Mouse (Mus musculus) lung, adult 2 months (tissue): ENCODE data around the gene Ccsap.

Source experiments
- CTCF ChIP-seq: fragments of 200-500 bp; IDR thresholded peaks from 2 replicates; pipeline ENCODE4 v1.5.1; 2011; ENCODE audit warnings: mild to moderate bottlenecking, low read length, control low read depth; ENCODE audit not compliant: insufficient read depth
- POLR2A ChIP-seq: fragments of 200-500 bp; IDR thresholded peaks from 2 replicates; pipeline ENCODE4 v1.6.1; 2011; ENCODE audit warnings: low read depth, mild to moderate bottlenecking, control low read depth, low read length, borderline replicate concordance; ENCODE audit errors: extremely low read depth

- no peak for TF ChIP-seq CTCF
- TF ChIP-seq POLR2A = no peak
Observed at GRCm38 (mm10) chr8:123851590-123851989, 8.4 kb downstream of the Ccsap start.
